Mouse (Mus musculus) kidney, adult 2 months (tissue): Measurements from ENCODE around the gene Npr3.

Experiments used
- CTCF ChIP-seq: fragments of 200-500 bp; conservative IDR thresholded peaks from 2 replicates; pipeline ENCODE4 v1.5.1; 2011; ENCODE audit warnings: low read depth, mild to moderate bottlenecking, control low read depth, low read length, moderate library complexity, mixed read lengths; ENCODE audit not compliant: insufficient read depth, insufficient read length
- POLR2A ChIP-seq: fragments of 200-500 bp; IDR thresholded peaks from one replicate; pipeline ENCODE4 v1.6.1; 2011; ENCODE audit warnings: low read depth, low read length, control low read depth

DNA sequence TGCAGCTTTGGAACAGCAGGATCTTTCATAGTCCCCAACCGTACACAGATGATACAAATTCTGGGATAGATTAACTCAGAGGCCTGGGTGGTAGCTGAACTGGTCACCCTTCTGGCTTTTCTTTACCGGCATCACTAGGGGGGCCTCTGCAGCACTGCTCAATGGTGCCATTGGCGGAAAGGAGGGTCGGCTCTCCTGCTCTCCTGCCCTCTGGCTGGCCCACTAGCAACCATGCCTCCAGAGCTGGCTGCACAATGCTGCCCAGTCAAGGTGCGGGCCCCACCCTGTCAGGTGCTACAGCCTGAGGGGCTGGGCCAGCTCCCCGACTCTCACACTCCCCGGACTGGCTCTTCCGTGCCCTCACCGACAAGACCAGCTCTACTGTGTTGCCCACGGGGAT is 43.1 kb upstream of the Npr3 start:
- TF ChIP-seq CTCF (no peak), POLR2A (no peak)
